ENCODE assay signal across 10 mouse cellular contexts in genomic region chr4:46130221-46130620, GRCm38 (mm10). TPM values are rescaled to one million over a fixed set of nuclear protein-coding genes. Genes with fewer than 3 reads are reported as not detected.
DNase-seq lines count a peak whose midpoint lies in the region.
"Had no signal": no experiment of that assay in that cellular context is flagged by ENCODE, and none has a peak within 500 bp of the region (broad histone marks: within the 10 kb centered on the region; RNA-seq: fewer than 3 reads in every experiment).

No protein-coding gene starts in this region.

- H3K27ac ChIP-seq in heart, embryonic 10.5 days: no peak overlapping the region
- H3K27ac ChIP-seq: lung, embryonic 15.5 days had no signal

- no peaks in the 10 kb centered on the region for H3K4me1 ChIP-seq in heart, embryonic 10.5 days
- H3K4me1 ChIP-seq: lung, embryonic 15.5 days had no signal

- no peak overlapping the region for H3K4me3 ChIP-seq in heart, embryonic 10.5 days
- H3K4me3 ChIP-seq: erythroblast, embryonic 14.5 days; lung, embryonic 15.5 days had no signal

- H3K27me3 ChIP-seq in heart, embryonic 10.5 days (ENCODE audit: insufficient read depth, poor library complexity, severe bottlenecking): no peaks in the 10 kb centered on the region
- H3K27me3 ChIP-seq: lung, embryonic 15.5 days had no signal

- WGBS in heart, embryonic 10.5 days: 68% methylated on average over 3 of the region's 3 CpGs

- peaks cover 87% of the 10 kb centered on the region for H3K36me3 ChIP-seq in heart, embryonic 10.5 days

- H3K9me3 ChIP-seq in heart, embryonic 10.5 days: no peaks in the 10 kb centered on the region
- H3K9me3 ChIP-seq: lung, embryonic 15.5 days had no signal

- peak; percentile 19 to 67 for DNase-seq in heart, adult 18-20 months
- no peak for DNase-seq in heart, embryonic 10.5 days (ENCODE audit: low spot score)
- DNase-seq in urinary bladder, postnatal 25 days (ENCODE audit: low spot score): peak; percentile 27
- DNase-seq in urinary bladder, postnatal 4 days (ENCODE audit: low spot score in 2 of 2): no peak
- peak; percentile 53 for DNase-seq in c-Kit-positive CD71-negative TER-119-negative erythroid progenitor cells, embryonic 14.5 days (ENCODE audit: low read depth)
- peak; percentile 45 for DNase-seq in kidney, adult 11 months
- DNase-seq in lung, postnatal 36 days: peak; percentile 77
- DNase-seq in thymus, postnatal 36 days: peak; percentile 45 to 58

RNA-seq across cellular contexts. Expression of gene Ncbp1, which starts 8.2 kb away (rescaled TPM):
- 10 to 100 TPM; 20.4 to 20.9 TPM for total RNA-seq in heart, adult 18-20 months (2021)
- 67.1 and 83.5 TPM in 2 replicates for polyA plus RNA-seq in heart, embryonic 10.5 days (2016; fragmentation: Nextera tagmentation; extraction: Ambion mirVana)

RNA-seq across cellular contexts. Expression of gene Tstd2, which starts 8.3 kb away (rescaled TPM):
- total RNA-seq in heart, adult 18-20 months (2021): 10 to 100 TPM; 15.0 to 17.3 TPM
- 40.5 and 40.7 TPM in 2 replicates for polyA plus RNA-seq in heart, embryonic 10.5 days (2016; fragmentation: Nextera tagmentation; extraction: Ambion mirVana)

Comparison
In these comparisons a context has a peak if more than half of its experiments do, and no peak if none do; other contexts are left out.
1. DNase-seq: peak in heart, adult 18-20 months (2 of 2), urinary bladder, postnatal 25 days (single experiment), c-Kit-positive CD71-negative TER-119-negative erythroid progenitor cells, embryonic 14.5 days (single experiment), kidney, adult 11 months (single experiment), lung, postnatal 36 days (single experiment) and thymus, postnatal 36 days (2 of 2); none in heart, embryonic 10.5 days (single experiment) and urinary bladder, postnatal 4 days (0 of 2).